Mouse (Mus musculus): ENCODE measurements around the gene Utp11. TPM values are rescaled to one million over a fixed set of nuclear protein-coding genes. Genes with fewer than 3 reads are reported as not detected.

Utp11 gene
- total RNA-seq, 2 experiments from 2014 or later = 55.0 to 101 TPM

DNA sequence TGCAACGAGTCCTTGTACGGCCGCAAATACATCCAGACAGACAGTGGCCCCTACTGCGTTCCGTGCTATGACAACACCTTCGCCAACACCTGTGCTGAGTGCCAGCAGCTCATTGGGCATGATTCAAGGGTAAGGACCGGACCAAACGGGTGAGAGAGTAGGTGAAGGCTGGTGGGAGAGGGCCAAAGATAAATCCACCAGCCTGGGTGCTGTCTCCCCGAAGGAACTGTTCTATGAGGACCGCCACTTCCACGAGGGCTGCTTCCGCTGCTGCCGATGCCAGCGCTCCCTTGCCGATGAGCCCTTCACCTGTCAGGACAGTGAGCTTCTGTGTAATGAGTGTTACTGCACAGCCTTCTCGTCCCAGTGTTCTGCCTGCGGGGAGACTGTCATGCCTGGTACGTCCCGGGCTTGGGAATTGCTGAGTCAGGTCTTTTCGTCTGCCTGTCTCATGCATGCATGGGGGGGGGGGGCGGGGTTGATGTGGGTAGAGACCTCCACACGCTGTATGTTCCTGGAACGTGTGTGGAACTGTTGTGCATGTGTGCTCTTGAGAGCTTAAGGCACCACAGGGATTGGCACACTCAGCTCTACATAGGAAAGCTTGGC is 12.4 kb upstream of the Utp11 start:
- no peak for ATAC-seq (replicated peaks; ENCODE audit: low FRiP score, low TSS enrichment, poor library complexity, severe bottlenecking)

DNA sequence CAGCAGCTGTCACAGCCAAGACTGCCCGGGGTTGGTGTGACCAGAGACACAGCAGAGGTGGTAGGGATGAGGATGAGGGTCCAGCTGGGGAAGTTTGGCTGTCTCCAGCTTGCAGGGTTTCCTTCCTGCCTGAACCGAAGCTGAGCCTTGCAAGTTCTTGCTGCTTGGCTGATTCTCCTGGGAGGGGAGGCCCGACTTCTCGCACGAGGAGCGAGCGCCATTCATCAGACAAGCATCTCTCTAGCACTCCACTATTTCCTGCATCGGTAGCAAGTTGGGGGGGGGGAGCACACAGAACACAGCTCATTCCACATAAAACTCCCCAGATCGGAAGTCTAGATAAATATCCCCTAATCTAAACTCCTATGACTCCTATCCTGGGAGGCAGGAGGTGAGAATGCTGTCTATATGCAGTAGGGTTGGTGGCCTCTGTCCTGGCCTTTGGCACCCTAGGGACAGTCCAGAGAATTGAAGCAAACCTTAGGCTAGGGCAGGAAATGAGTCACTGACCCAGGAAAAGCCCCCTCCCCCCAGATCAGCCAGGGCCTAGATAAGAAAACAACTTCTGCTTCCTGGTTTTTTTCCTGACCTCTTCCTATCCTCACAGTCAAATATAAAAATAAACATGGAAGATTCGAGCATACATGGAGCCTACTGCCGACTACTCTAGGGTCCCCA is 11.5 kb upstream of the Utp11 start:
- no peak for ATAC-seq (replicated peaks; ENCODE audit: low FRiP score, low TSS enrichment, poor library complexity, severe bottlenecking)

DNA sequence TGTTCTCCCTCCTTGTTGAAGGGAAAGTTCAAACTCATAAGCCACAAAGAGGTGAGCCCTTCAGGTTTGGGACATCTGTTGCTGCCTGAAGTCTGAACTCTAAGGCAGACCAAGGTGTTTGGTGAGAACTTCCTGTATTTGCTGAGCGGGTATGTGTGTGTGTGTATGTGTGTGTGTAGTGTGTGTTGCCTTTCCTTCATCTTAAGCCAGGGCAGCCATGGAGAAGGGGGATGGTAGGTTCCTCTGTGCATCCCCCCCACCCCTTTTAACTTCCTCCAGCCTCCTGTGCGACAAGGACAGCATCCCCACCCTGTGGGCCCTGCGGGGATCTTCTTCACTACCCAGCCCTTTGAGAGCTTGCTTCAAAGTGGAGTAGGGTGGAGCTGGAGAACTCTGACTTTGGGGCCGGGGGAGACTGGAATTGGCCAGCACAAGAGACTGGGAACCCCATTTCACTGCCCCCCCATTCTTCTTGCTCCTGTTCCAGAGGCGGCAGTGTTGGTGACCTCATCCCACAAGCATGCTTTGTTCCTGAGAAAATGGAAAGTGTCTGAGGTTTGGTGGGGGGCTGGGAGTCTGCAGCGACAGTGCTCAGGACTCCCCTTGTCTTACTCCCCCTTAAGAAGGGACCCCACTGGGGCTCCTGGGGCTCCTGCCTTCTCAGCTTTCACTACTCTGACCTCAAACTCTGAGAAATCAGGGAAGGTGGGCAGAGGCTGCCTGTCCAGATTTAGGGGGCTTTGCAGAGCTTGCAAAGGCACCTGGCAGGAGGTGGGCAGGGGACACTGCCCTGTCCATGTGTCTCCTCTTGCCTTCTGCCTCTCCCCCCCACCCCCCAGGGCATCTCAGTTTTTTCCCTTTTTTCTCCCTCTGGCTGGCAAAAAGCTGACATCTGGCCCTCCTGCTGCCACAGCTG is 10.7 kb upstream of the Utp11 start:
- no peak for ATAC-seq (replicated peaks; ENCODE audit: low FRiP score, low TSS enrichment, poor library complexity, severe bottlenecking)

DNA sequence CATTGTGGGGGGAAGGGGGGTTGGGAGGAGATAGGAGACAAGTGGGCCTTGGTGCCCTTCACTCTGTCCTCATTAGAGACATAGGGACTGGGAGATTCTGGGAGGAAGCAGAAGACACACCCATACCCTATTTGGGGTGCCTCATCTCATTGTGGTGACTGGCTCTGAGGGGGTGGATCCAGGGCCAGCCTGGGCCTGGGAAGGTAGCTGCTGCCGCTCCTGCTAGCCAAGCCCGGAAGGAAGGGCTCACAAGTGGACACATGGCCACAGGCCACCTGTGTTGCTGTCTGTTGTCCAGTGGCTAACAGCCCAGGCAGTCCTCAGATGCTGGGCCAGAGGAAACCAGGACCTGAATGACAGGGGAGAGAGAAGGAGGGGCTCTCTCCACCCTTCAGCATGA is 10.0 kb upstream of the Utp11 start:
- ATAC-seq (replicated peaks; ENCODE audit: low FRiP score, low TSS enrichment, poor library complexity, severe bottlenecking) = 0 out of 2 replicates have a peak, but pooled peaks have one; percentile 20

DNA sequence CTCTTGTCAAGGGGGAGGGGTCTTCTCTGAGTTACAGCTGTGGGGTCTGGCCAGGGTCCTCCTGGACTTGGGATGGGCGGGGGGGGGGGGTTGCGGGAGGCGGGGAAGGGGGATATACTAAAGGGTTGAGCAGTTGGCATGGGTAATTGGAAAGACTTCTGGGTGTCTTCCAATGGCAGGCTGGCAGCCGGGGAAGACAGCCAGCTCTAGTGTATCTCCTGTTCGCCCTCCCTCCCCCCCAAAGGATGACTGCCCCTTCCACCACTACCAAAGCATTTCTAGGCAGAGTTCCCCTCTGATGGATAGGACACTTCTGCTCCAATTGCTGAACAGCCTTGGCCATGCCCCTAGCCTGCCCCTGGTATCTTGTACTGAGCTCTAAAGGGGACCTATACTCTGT is 8.5 kb upstream of the Utp11 start:
- no peak for ATAC-seq (replicated peaks; ENCODE audit: low FRiP score, low TSS enrichment, poor library complexity, severe bottlenecking)

DNA sequence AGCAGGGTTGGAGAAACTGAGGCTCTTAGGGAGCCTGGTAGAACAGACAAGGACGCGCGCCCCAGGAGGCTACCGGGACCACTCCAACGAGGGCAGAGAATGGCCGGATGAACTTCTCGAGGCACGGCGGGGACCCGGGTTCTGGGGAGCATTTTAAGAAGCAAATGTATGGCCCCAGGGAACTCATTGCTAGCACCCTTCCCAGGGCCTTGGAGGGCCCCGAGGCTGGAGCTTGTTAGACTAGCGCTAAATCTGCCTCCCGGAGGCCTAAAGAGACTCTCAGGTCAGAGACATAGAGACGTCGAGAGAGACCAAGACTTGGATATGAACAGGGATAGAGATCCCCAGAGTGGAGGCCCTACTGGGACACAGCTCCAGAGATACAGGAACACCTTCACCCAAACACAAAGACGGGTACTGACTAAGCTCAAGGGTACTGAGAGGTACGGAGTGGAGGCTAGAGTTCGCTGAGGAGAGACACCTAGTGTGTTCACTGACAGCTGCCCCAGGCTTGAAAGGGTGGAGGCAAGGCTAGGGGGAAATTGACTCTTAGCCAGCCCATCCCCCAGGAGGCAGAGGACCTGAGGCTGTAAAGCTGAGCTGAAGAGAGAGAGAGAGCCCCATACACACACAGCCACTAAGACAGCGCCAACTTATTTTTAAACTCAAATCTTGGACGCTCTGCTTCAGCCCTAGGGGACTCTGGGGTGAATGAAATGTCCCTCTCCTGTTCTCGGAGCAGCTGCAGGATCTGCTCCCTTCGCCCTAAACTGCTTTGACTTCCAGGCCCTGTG is 7.8 kb upstream of the Utp11 start:
- 0 out of 2 replicates have a peak, but pooled peaks have one; percentile 16 for ATAC-seq (replicated peaks; ENCODE audit: low FRiP score, low TSS enrichment, poor library complexity, severe bottlenecking)

DNA sequence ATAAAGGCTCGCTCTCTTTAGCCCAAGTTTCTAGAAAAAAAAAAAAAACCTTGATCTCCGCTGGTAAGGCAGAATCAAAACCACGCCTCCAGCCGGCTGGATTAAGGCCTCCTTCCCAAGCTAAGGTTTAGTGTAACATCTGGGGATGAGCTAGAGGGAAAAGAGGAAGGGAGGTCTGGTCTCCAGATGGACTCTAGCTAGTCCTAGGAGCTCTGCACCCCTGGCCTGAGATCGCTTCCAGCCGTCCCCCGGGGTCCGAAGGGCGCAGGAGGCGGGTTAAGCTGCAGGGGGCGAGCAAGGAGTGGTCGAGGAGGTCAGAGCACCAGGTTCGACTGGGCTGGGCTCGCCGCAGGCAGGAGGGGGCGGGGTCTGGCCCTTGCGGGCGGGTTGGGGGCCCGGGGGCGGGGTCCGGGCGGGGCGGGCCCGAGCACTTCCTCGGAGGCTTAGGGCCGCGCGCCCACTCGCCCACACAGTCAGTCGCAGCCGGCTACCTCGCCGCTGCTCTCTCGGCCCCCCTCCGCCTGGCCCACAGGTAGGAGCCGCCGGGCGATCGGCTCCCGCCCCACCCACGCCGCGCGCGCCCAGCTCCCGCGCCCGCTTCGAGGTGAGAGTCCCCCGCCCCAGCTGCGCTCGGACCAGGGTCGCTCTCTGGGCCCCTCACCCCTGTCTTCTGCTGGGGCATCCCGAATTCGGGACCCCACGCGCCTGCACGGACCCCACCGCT is 7.0 kb upstream of the Utp11 start, which contains the start of gene Fhl3:
TSS of gene Fhl3 (plus strand) at position 454 of the 724 bp plus-strand sequence.
- peak; percentile 18 for ATAC-seq (replicated peaks; ENCODE audit: low FRiP score, low TSS enrichment, poor library complexity, severe bottlenecking)

DNA sequence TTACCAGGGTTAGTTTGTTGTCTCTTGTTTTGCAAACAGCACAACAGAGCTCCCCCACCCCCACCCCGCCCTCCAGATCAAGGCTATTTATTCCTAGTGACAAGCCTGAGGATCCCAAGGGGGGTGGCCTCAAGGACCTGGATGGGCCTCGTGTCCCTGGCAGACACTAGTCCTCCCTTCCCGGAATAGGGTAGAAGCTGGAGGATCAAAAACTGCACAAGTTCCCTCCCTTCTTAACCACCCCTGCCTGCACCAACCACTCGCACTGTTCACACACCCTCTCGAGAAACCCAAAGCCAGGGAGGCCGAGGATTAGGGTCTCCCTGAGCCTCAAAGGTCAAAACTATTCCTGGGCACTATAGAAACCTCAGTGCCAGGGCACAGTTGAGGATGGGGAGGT is 6.4 kb upstream of the Utp11 start:
- no peak for ATAC-seq (replicated peaks; ENCODE audit: low FRiP score, low TSS enrichment, poor library complexity, severe bottlenecking)

DNA sequence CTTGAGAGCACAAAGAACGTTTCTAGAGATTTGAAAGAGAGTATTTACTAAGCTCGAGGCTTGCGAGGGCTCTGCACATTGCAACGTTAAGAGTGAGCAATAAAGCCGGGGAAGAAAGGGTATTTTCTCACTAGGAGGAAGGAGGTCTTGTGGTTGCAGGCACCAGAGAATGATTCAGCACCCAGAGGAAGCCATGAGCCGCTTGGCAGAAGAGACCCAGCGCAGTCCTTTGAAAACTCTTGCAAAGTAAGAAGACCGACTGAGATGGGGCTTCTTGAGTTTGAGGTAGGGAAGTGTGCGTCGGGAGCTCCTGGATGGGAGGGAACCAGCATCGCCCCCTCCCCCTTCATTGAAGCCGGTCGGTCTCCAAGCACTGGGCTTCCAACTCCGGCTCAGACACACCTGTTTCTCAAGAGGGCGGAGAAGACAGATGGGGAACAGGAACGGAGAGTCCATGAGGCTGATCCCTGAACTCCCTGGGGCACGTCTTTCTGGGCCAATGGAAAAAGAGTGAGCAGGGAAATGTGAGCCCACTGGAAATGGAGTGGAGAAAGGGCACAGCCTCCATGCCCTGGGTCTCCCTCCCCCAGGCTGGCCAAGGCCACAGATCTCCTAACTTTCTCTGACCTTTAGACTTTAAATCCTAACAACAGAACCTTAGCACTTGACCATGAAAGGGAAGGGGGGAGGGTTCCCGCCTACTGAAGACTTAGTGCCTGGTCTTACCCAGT is 2.6 kb upstream of the Utp11 start:
- ATAC-seq (replicated peaks; ENCODE audit: low FRiP score, low TSS enrichment, poor library complexity, severe bottlenecking) = no peak

DNA sequence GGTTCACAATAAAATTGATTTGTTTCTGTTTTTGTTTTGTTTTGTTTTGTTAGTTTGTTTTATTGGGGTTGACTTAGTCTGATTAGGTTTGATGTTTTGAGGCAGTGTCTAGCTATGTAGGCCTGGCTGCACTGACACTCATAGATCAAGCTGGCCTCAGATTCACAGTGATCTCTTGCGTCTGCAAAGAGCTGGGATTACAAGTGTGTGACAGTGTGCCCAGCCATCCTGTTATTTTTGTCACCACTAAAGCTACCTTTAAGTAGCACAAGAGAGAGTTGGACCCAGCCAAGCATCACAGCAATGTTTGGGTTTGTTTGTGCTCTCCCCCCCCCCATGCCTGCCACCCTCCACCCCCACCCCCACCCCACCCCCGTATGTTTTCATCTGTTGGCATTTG is 1.2 kb upstream of the Utp11 start:
- no peak for ATAC-seq (replicated peaks; ENCODE audit: low FRiP score, low TSS enrichment, poor library complexity, severe bottlenecking)

DNA sequence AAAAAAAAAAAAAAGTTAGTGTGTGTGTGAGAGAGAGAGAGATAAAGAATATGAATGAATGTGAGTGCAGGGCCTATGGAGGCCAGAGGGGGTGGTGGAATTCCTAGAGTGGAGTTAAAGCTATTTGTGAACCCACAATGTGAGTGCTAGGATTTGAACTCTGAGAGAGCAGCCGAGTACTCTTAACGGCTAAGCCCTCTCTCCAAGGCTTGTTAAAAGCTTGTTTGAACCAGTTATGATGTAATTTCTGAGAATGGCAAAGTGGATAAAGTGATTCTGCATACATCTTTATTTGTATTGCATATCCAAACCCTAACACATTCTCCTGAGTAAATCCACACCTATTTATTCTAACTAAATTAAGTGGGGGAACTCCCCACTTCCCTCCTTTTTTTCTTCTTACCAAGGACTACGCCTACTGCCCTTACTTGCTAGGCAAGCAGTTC is 961 bp downstream of the Utp11 start:
- no peak for ATAC-seq (replicated peaks; ENCODE audit: low FRiP score, low TSS enrichment, poor library complexity, severe bottlenecking)

DNA sequence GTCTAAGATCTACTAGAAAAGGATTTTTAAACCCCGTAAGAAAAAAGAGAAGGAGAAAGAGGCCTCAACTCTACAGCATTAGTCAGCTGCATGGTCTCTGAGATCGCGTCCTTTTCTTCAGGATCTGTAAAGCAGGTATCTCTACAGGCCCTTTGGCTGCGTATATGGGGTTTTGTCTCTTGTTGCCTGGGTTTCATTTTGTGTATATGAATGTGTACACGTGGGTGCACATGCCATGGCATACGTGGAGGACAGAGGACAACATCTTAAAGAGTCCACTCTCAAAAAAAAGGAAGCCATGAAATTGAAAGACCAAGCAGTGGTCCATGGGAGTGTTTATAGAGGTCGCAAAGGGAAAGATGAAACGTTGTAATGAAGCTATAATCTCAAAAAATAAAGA is 1.9 kb downstream of the Utp11 start:
- ATAC-seq (replicated peaks; ENCODE audit: low FRiP score, low TSS enrichment, poor library complexity, severe bottlenecking) = no peak

DNA sequence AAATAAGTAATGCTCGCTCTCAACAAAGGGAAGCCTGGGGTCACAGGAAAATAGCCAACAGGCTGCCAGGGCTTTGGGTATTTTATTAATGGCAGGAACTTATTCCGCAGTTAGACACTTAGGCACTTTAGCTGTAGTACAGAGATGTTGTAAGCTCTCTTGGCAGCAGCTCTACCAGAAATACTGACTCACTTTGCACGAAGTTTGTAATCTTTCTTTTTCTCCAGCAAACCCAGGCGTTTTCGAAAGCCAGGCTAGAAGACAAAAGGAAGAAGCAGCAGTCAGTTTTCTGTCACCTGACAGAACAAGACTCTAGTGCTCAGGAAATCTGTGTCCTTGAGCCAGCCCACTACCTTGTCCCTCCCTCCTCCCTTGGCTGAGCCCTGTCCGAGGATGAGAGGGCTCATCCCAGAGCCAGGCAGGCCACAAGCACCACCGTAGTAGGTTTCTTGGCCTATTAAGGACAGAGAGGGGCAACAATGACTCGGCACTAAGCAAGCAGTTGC is 7.5 kb downstream of the Utp11 start:
- no peak for ATAC-seq (replicated peaks; ENCODE audit: low FRiP score, low TSS enrichment, poor library complexity, severe bottlenecking)

DNA sequence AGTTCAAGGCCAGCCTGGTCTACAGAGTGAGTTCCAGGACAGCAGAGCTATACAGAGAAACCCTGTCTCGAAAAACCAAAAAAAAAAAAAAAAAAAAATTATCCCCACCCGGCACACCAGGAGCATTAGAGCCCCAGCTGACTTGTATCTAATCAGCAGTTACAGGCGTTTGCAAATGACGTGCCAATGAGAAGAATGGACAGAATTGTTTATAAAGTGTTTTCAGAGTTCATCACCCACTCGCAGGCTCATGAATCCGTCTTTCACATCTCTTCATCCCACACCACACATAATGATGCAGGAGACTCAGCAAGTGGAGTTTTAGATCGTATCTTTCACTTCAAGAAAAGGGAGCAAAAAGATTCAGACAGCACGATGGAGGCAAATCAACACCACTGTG is 7.9 kb downstream of the Utp11 start:
- ATAC-seq (replicated peaks; ENCODE audit: low FRiP score, low TSS enrichment, poor library complexity, severe bottlenecking) = no peak

DNA sequence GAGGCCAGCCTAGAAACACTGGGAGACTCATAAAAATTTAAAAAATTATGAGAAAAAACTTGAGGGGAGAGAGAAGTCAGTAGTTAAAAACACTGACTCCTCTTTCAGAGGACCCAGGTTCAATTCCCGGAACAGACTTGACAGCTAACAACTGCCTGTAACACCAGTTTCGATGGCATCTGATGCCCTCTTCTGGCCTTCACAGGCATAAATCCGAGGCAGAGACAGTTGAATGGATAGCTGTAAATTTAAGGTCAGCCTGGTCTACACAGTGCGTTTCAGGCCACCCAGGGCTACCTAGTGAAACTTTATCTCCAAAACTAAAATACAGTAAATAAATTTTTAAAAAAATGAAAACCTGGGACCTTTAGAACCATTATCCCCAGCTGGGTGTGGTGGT is 8.4 kb downstream of the Utp11 start:
- ATAC-seq (replicated peaks; ENCODE audit: low FRiP score, low TSS enrichment, poor library complexity, severe bottlenecking) = no peak

DNA sequence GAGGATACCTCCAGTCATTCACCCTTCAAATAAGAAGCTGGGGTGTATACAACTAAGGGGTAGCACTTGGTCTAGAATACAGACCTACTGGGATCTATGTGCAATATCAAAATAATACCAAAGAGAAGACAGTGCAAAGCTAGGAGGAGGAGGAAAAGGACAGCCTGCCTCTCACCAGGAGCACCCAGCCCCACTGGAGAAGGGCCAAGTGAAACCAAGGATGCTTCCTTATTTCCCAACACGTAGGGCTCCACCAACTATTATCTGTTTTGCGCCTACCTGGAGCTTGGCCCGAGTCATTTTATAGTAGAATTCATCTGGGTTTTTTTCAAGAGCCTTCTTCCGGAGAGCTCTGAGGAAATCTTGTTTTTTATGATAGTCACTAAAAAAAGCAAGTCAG is 9.9 kb downstream of the Utp11 start:
- ATAC-seq (replicated peaks; ENCODE audit: low FRiP score, low TSS enrichment, poor library complexity, severe bottlenecking) = no peak

DNA sequence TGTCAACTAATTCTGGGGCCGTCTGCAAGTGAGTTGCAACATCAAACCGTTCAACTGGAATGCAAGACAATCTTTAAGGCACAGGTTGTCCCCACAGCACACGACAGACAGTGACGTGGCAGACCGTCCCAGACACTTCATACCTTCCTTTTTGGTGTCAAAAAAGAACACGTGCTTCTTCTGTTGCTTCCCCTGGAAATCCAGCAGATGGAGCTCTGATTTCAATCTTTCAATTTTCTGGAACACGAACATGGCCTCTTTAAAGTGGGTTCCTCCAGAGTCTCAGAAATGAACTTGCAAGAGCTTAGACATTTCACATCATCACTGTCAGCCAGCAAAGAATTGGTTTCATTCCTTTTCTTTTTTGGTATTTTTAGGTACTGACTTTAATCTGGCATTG is 11.1 kb downstream of the Utp11 start:
- 0 out of 2 replicates have a peak, but pooled peaks have one; percentile 26 for ATAC-seq (replicated peaks; ENCODE audit: low FRiP score, low TSS enrichment, poor library complexity, severe bottlenecking)

DNA sequence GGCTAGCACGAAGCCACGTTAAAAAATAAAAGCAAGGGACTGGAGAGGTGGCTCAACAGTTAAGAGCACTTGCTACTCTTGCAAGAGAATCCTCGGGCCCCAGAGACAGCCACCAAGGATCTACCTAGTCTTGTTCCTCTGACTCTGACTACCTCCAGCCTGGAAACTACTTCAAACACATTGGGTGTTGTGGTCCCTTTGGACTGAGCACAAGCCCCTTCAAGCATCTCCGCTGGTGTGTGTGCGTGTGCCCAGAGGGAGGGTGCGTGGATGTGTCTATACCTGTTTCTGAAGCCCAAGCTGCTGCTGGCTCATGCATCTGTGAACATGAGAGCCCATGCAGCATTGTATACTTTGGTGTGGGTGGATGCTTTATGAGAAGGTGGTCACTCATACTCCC is 17.4 kb downstream of the Utp11 start:
- no peak for ATAC-seq (replicated peaks; ENCODE audit: low FRiP score, low TSS enrichment, poor library complexity, severe bottlenecking)
